Mouse (Mus musculus): Measurements from ENCODE around the gene Arid4a. TPM values are rescaled to one million over a fixed set of nuclear protein-coding genes. Genes with fewer than 3 reads are reported as not detected.
A peak's percentile ranks its signal among the peaks of the same experiment; 100 is the strongest.

Gene Arid4a
- polyA plus RNA-seq, 1 experiment from 2014 or later: 38.4 TPM

GRCm38 (mm10) chr12:71003760-71004426, 11.9 kb upstream of the Arid4a start:
- WGBS: 90% methylated on average over 5 of the region's 6 CpGs
- H3K9me3 ChIP-seq (ENCODE audit: control insufficient read depth, low read length): no peaks in the 10 kb centered on the region
- H3K27me3 ChIP-seq (ENCODE audit: control insufficient read depth, insufficient read depth, low read length): no peaks in the 10 kb centered on the region
- no peak overlapping the region for H3K27ac ChIP-seq (ENCODE audit: low read depth, low read length)
- H3K36me3 ChIP-seq (ENCODE audit: control insufficient read depth, insufficient read depth, low read length): peaks cover 4% of the 10 kb centered on the region; the same call in 1 of the 2 replicates
- no peak for ATAC-seq (ENCODE audit: low FRiP score)
- H3K9ac ChIP-seq (ENCODE audit: low read depth, low read length): no peak overlapping the region
- H3K4me2 ChIP-seq (replicated peaks; ENCODE audit: low read depth, low read length): no peak overlapping the region
- no peak for DNase-seq (ENCODE audit: low spot score)
- H3K4me3 ChIP-seq (ENCODE audit: low read depth, low read length): no peak overlapping the region
- H3K4me1 ChIP-seq (replicated peaks; ENCODE audit: control insufficient read depth, insufficient read depth, low read length): no peaks in the 10 kb centered on the region

- H3K27me3 ChIP-seq (ENCODE audit: control insufficient read depth, insufficient read depth, low read length): no peaks in the 10 kb centered on the region
- DNase-seq (ENCODE audit: low spot score) (no peak), ATAC-seq (ENCODE audit: low FRiP score) (no peak)
- no peak overlapping the region for H3K27ac ChIP-seq (ENCODE audit: low read depth, low read length)
- no peak overlapping the region for H3K9ac ChIP-seq (ENCODE audit: low read depth, low read length)
- H3K36me3 ChIP-seq (ENCODE audit: control insufficient read depth, insufficient read depth, low read length): peaks cover 7% of the 10 kb centered on the region
- WGBS: 94% methylated on average over 6 of the region's 6 CpGs
- H3K4me3 ChIP-seq (ENCODE audit: low read depth, low read length): no peak overlapping the region
- H3K4me2 ChIP-seq (replicated peaks; ENCODE audit: low read depth, low read length): no peak overlapping the region
- H3K9me3 ChIP-seq (ENCODE audit: control insufficient read depth, low read length): no peaks in the 10 kb centered on the region
- no peaks in the 10 kb centered on the region for H3K4me1 ChIP-seq (replicated peaks; ENCODE audit: control insufficient read depth, insufficient read depth, low read length)
Measured at GRCm38 (mm10) chr12:71006141-71006540, 9.6 kb upstream of the Arid4a start.

- WGBS: 91% methylated on average over 7 of the region's 7 CpGs
- Histone ChIP-seq H3K9me3 (ENCODE audit: control insufficient read depth, low read length) (no peaks in the 10 kb centered on the region), H3K9ac (ENCODE audit: low read depth, low read length) (no peak overlapping the region), H3K27ac (ENCODE audit: low read depth, low read length) (no peak overlapping the region), H3K4me2 (replicated peaks; ENCODE audit: low read depth, low read length) (no peak overlapping the region), H3K4me3 (ENCODE audit: low read depth, low read length) (no peak overlapping the region), H3K4me1 (replicated peaks; ENCODE audit: control insufficient read depth, insufficient read depth, low read length) (no peaks in the 10 kb centered on the region), H3K36me3 (ENCODE audit: control insufficient read depth, insufficient read depth, low read length) (peaks cover 7% of the 10 kb centered on the region), H3K27me3 (ENCODE audit: control insufficient read depth, insufficient read depth, low read length) (no peaks in the 10 kb centered on the region)
- ATAC-seq (ENCODE audit: low FRiP score) (no peak), DNase-seq (ENCODE audit: low spot score) (no peak)
Measured at GRCm38 (mm10) chr12:71006901-71007300, 8.9 kb upstream of the Arid4a start.

GRCm38 (mm10) chr12:71009769-71010168, 6.0 kb upstream of the Arid4a start:
- Histone ChIP-seq H3K4me3 (ENCODE audit: low read depth, low read length) (no peak overlapping the region), H3K27ac (ENCODE audit: low read depth, low read length) (no peak overlapping the region), H3K9ac (ENCODE audit: low read depth, low read length) (no peak overlapping the region), H3K36me3 (ENCODE audit: control insufficient read depth, insufficient read depth, low read length) (peaks cover 5% of the 10 kb centered on the region), H3K4me1 (replicated peaks; ENCODE audit: control insufficient read depth, insufficient read depth, low read length) (no peaks in the 10 kb centered on the region), H3K4me2 (replicated peaks; ENCODE audit: low read depth, low read length) (no peak overlapping the region), H3K9me3 (ENCODE audit: control insufficient read depth, low read length) (no peaks in the 10 kb centered on the region), H3K27me3 (ENCODE audit: control insufficient read depth, insufficient read depth, low read length) (no peaks in the 10 kb centered on the region)
- WGBS: 71% methylated on average over 4 of the region's 4 CpGs
- DNase-seq (ENCODE audit: low spot score): no peak
- ATAC-seq (ENCODE audit: low FRiP score): no peak

- Histone ChIP-seq H3K27ac (ENCODE audit: low read depth, low read length) (peak overlapping the region; percentile 97), H3K27me3 (ENCODE audit: control insufficient read depth, insufficient read depth, low read length) (no peaks in the 10 kb centered on the region), H3K4me2 (replicated peaks; ENCODE audit: low read depth, low read length) (peak overlapping the region; percentile 75), H3K9me3 (ENCODE audit: control insufficient read depth, low read length) (no peaks in the 10 kb centered on the region), H3K4me3 (ENCODE audit: low read depth, low read length) (peak overlapping the region; percentile 85), H3K9ac (ENCODE audit: low read depth, low read length) (peak overlapping the region; percentile 85), H3K4me1 (replicated peaks; ENCODE audit: control insufficient read depth, insufficient read depth, low read length) (no peaks in the 10 kb centered on the region), H3K36me3 (ENCODE audit: control insufficient read depth, insufficient read depth, low read length) (peaks cover under 1% of the 10 kb centered on the region; the same call in 1 of the 2 replicates)
- DNase-seq (ENCODE audit: low spot score) (no peak), ATAC-seq (ENCODE audit: low FRiP score) (no peak; the same call in 1 of the 2 replicates)
- under 1% methylated on average over 28 of the region's 32 CpGs for WGBS
Measured at GRCm38 (mm10) chr12:71014845-71015362, 886 bp upstream of the Arid4a start.

- H3K9ac ChIP-seq (ENCODE audit: low read depth, low read length): peak overlapping the region; percentile 86
- H3K4me2 ChIP-seq (replicated peaks; ENCODE audit: low read depth, low read length): peak overlapping the region; percentile 67
- peak overlapping the region; percentile 96 for H3K4me3 ChIP-seq (ENCODE audit: low read depth, low read length)
- DNase-seq (ENCODE audit: low spot score) (no peak), ATAC-seq (ENCODE audit: low FRiP score) (peak; percentile 15; the same call in 1 of the 2 replicates)
- no peaks in the 10 kb centered on the region for H3K4me1 ChIP-seq (replicated peaks; ENCODE audit: control insufficient read depth, insufficient read depth, low read length)
- H3K27ac ChIP-seq (ENCODE audit: low read depth, low read length): peak overlapping the region; percentile 92
- H3K36me3 ChIP-seq (ENCODE audit: control insufficient read depth, insufficient read depth, low read length): no peaks in the 10 kb centered on the region
- no peaks in the 10 kb centered on the region for H3K9me3 ChIP-seq (ENCODE audit: control insufficient read depth, low read length)
- no peaks in the 10 kb centered on the region for H3K27me3 ChIP-seq (ENCODE audit: control insufficient read depth, insufficient read depth, low read length)
- WGBS: 0% methylated on average over 31 of the region's 33 CpGs
Measured at GRCm38 (mm10) chr12:71016211-71016502, 367 bp downstream of the Arid4a start.

GRCm38 (mm10) chr12:71016503-71017241, 882 bp downstream of the Arid4a start:
- H3K4me3 ChIP-seq (ENCODE audit: low read depth, low read length): peak overlapping the region; percentile 96
- H3K27ac ChIP-seq (ENCODE audit: low read depth, low read length): peak overlapping the region; percentile 92
- no peaks in the 10 kb centered on the region for H3K27me3 ChIP-seq (ENCODE audit: control insufficient read depth, insufficient read depth, low read length)
- no peaks in the 10 kb centered on the region for H3K9me3 ChIP-seq (ENCODE audit: control insufficient read depth, low read length)
- no peaks in the 10 kb centered on the region; the same call in 1 of the 2 replicates for H3K36me3 ChIP-seq (ENCODE audit: control insufficient read depth, insufficient read depth, low read length)
- peak overlapping the region; percentile 86 for H3K9ac ChIP-seq (ENCODE audit: low read depth, low read length)
- peak overlapping the region; percentile 67 for H3K4me2 ChIP-seq (replicated peaks; ENCODE audit: low read depth, low read length)
- no peaks in the 10 kb centered on the region for H3K4me1 ChIP-seq (replicated peaks; ENCODE audit: control insufficient read depth, insufficient read depth, low read length)
- under 1% methylated on average over 44 of the region's 82 CpGs for WGBS
- ATAC-seq (ENCODE audit: low FRiP score) (peak; percentile 5; the same call in 1 of the 2 replicates), DNase-seq (ENCODE audit: low spot score) (peak; percentile 53)

GRCm38 (mm10) chr12:71017242-71017571, 1.4 kb downstream of the Arid4a start:
- 24% methylated on average over 5 of the region's 5 CpGs for WGBS
- H3K4me3 ChIP-seq (ENCODE audit: low read depth, low read length): peak overlapping the region; percentile 96
- H3K27me3 ChIP-seq (ENCODE audit: control insufficient read depth, insufficient read depth, low read length): no peaks in the 10 kb centered on the region
- H3K4me2 ChIP-seq (replicated peaks; ENCODE audit: low read depth, low read length): peak overlapping the region; percentile 67
- peak overlapping the region; percentile 86 for H3K9ac ChIP-seq (ENCODE audit: low read depth, low read length)
- no peaks in the 10 kb centered on the region for H3K9me3 ChIP-seq (ENCODE audit: control insufficient read depth, low read length)
- no peak for ATAC-seq (ENCODE audit: low FRiP score)
- H3K4me1 ChIP-seq (replicated peaks; ENCODE audit: control insufficient read depth, insufficient read depth, low read length): no peaks in the 10 kb centered on the region
- H3K36me3 ChIP-seq (ENCODE audit: control insufficient read depth, insufficient read depth, low read length): peaks cover 3% of the 10 kb centered on the region; the same call in 1 of the 2 replicates
- no peak overlapping the region for H3K27ac ChIP-seq (ENCODE audit: low read depth, low read length)
- DNase-seq (ENCODE audit: low spot score): no peak
